Mouse (Mus musculus) heart, postnatal 0 days (tissue): ENCODE results near the gene Vezf1.

Experiments
- CTCF ChIP-seq: IDR thresholded peaks from 2 replicates; pipeline ENCODE4 v1.5.1; 2016; ENCODE audit warnings: antibody characterized with exemption, control low read depth, low read depth
- EP300 ChIP-seq: IDR thresholded peaks from 2 replicates; pipeline ENCODE4 v1.6.1; 2016; ENCODE audit warnings: antibody characterized with exemption, low read depth

GRCm38 (mm10) chr11:88075701-88076100 is 7.6 kb downstream of the Vezf1 start:
- TF ChIP-seq CTCF: no peak
- TF ChIP-seq EP300: no peak
